Mouse (Mus musculus) adrenal gland, postnatal 10 days (tissue): Measurements from ENCODE around the gene Sacs. TPM values are rescaled to one million over a fixed set of nuclear protein-coding genes. Genes with fewer than 3 reads are reported as not detected.

Source experiments
- DNase-seq: peaks from one replicate; pipeline ENCODE4 v3.0.0; 2021; ENCODE audit warnings: mixed read lengths
- total RNA-seq, 2 experiments: library from RNA; stranded (reverse); gene quantifications; 2 replicates each; pipeline ENCODE4 v1.2.3; 2021

The Sacs gene
- total RNA-seq, 2 experiments from 2014 or later, result 8.6 to 15.4 TPM

DNA sequence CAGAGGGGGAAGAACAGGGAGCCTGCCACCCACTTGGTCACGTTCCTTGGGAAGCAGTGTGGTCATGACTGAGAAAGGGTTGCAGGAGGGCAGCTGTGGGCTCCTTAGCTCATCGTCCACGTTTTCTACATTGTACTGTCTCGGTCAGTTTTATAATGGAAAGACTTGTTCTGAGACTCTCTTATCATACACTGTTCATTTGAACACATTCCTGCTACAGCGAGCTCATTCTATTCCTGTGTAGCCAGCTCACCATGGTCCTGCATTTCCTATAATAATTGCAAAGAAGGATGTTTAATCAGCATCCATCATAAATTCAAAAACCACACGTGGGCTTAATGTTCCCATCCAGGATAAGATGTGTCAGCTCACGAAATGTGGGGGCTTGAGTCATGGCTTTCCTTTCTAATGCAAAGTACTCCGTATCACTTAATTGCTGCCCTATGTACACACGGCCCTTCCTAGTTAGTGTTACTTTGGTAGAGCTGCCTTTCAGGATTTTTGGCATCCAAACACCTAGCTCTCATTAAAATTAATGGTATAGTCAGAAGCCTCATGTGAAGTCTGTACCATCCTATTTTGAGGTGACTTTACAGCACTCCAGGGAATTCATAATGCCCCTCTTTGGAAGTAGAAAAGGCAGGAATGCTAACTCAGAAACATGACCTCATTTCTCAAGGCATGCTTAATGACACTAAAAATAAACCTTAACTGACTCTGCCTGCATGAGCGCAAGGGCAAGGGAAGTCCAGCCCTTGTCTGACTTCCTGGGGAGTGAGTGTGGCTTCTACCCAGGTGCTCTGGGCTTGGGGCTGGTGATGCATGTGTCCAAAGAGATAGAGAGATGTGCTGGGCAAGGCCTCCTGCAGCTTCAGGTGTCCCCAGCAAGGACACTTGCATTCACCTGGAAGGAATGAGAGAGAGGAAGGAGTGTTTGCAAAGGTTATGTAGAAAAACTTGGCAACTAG, 23.4 kb downstream of the Sacs start:
- DNase-seq, result no peak

GRCm38 (mm10) chr14:61164461-61164860, 26.2 kb downstream of the Sacs start:
- no peak for DNase-seq

- no peak for DNase-seq
Measured at GRCm38 (mm10) chr14:61165929-61166328, 27.7 kb downstream of the Sacs start.

- DNase-seq, result no peak
Measured at GRCm38 (mm10) chr14:61171261-61171970, 33.2 kb downstream of the Sacs start.

DNA sequence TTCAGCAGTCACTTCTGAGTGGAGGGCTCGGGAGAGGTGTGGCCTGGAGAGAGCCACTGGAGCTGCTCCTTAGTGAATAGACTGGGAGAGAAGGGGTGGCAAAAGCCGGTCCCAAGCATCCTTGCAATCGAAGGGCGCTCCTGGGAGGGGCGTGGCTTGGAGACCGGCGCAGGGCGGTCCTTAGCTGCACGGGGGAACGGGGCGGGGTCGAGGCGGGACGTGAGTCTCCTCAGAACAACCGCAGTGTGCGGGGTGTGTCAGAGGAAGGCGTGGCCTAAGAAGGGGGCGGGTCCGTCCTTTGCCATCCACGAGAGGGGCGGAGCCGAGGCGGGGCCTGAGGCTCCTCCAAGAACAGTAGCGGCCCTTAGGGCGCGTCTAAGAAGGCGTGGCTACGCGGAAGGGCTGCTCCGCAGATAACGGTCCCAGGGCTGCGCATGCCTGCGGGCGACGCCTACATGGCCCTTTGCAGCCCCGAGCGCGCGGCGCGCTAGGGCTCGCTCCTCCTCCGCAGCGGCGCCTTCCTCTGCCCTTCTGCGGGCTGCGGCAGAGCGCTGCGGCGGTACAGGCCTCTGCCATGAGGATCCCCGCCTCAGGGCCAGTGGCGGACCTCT, 34.4 kb downstream of the Sacs start:
- peak; percentile 100 for DNase-seq

- DNase-seq, result peak; percentile 77
Measured at GRCm38 (mm10) chr14:61173229-61173628, 35.0 kb downstream of the Sacs start.

DNA sequence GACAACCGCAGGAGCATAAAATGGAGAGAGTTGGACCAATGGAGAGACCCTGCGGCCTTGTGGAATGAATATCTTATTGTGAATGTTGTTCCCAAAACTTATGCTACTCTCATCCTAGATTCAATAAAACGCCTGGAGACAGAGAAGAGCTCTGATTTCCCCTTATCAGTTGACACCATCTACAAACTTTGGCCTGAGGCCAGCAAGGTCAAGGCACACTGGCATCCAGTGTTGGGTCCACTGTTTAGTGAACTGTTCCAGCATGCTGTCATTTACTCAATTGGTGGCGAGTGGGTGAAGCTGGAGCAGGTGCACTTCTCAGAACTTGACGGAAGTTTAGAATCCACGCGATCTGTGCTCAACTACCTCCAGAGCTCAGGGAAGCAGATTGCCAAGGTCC, 53.6 kb downstream of the Sacs start:
- DNase-seq, result peak; percentile 19

GRCm38 (mm10) chr14:61192326-61192725, 54.1 kb downstream of the Sacs start:
- no peak for DNase-seq

DNA sequence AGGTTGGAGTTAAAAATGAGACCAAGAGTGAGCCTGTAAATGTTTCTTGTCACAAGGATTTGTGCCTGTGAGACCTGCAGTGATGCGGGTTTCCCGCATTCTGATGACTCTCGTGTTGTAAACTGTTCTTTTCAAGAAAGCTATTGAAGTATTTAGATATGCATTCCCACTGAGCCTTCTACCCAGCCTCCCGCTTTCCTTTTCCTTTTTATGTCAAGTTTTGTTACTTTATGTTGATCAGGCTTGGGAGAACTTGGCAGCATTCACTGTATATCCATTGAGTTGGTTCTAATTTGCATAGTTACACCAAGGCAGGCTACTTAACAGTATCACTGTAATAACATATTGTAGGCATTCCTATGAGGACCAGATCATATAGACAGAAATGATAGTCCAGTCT, 56.2 kb downstream of the Sacs start:
- DNase-seq, result no peak

DNA sequence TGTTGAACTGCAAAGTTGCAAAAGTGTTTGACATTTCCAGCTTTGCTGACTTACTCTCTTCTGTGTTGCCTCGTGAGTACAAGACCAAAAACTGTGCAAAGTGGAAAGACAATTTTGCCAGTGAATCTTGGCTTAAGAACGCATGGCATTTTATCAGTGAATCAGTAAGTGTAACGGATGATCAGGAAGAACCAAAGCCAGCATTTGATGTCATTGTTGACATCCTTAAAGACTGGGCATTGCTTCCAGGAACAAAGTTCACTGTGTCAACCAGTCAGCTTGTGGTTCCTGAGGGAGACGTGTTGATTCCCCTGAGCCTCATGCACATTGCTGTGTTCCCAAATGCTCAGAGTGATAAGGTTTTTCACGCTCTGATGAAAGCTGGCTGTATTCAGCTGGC, 71.9 kb downstream of the Sacs start:
- DNase-seq, result peak; percentile 37

GRCm38 (mm10) chr14:61211754-61212153, 73.5 kb downstream of the Sacs start:
- DNase-seq, result no peak

- no peak for DNase-seq
Measured at GRCm38 (mm10) chr14:61221166-61221565, 82.9 kb downstream of the Sacs start.

DNA sequence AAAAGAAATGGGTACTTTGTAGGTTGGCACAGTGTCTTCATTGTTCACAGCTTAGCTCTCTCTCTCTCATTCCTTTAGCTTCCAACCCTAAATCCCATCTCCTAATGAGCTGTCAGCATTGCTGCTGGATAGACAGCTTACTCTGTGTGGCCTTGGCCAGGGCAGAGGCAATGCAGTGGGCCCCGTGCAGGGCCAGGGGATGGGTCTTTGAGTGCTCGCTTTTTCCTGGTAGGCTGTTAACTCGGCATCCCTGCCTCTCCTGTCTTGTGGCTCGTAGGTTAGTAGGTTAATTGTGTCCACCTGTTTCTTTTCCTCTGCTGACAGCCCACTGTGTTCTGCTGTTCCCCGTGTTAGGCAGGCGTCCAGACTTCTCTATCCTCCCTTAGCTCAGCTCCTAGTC, 84.2 kb downstream of the Sacs start:
- no peak for DNase-seq

GRCm38 (mm10) chr14:61223740-61224139, 85.5 kb downstream of the Sacs start:
- DNase-seq, result no peak

GRCm38 (mm10) chr14:61224387-61225077, 86.3 kb downstream of the Sacs start:
- no peak for DNase-seq

DNA sequence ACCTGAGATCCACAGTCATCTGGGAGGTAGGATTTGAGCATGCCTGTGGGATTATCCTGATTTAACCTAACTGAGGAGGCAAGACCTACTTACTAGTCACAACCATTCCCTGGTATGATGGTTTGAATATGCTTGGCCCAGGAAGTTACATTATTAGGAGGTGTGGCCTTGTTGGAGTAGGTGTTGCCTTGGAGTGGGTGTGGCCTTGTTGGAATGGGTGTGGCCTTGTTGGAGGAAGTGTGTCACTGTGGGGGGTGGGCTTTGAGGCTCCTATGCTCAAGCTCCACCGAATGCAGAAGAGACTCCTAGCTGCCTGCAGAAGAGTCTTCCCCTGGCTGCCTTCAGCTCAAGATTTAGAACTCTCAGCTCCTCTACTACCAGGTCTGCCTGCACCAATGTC, 87.9 kb downstream of the Sacs start:
- DNase-seq, result no peak

GRCm38 (mm10) chr14:61229763-61230162, 91.5 kb downstream of the Sacs start:
- no peak for DNase-seq

- no peak for DNase-seq
Measured at GRCm38 (mm10) chr14:61230179-61230578, 91.9 kb downstream of the Sacs start.

- no peak for DNase-seq
Measured at GRCm38 (mm10) chr14:61232016-61232568, 93.8 kb downstream of the Sacs start.

DNA sequence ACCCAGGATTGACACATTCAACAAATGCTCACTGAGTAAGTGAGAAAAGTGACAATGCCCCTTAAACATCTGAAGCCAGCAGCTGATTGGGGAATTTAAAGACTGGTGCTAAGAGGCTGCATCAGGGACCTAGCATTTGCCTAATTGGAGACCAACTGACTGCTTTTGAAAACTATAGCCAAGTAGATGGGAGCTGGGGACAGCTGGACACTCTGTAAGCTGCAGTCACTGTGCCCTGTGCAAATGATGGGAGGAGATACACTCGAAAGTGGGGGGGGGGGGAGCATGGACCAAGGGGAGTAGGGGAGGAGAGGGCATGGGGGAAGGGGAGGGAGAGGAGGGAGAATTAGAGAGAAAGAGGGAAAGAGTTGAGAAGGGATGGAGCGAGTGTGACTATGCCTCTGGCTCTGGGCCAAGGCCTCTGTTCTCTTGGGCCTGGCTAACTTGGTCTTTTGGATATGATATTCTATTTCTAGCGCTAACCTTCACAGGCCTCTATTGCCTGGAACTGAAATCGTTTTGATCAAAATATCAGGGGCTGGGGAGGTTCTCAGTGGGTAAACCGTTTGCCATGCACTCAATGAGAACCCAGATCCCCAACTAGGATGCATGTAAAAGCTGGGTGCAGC, 97.7 kb downstream of the Sacs start:
- DNase-seq, result peak; percentile 54

DNA sequence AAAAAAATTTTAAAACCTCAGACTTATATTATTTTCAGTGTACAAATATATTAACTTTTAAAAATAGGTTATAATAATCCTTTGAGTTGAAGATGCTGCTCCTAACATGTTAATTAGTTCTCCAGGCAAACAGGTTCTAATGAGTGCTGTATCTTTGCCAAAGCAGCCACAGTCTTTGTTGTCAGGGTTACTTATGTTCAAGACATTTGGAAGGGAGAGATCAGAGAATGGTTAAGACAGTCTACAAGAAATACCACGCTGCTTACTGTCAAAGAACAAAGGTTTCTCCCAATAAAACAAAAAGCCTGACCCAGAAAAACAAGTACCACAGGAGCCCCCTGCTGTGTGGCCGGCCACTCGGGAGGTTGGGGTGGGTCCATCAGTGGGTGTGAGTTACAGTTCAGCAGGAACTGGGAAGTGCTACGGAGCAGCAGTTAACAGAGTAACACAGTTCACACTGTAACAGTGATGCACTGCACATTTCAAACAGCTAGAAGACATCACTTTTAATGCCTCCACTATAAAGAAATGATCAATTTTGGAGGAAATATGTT, 98.9 kb downstream of the Sacs start:
- DNase-seq, result no peak
